Mouse (Mus musculus) limb, embryonic 12.5 days (tissue): ENCODE data around the gene Ube2i. TPM values are rescaled to one million over a fixed set of nuclear protein-coding genes. Genes with fewer than 3 reads are reported as not detected.
"Not testable (repeated sequence)": the region's sequence is repeated elsewhere in the genome, so short reads cannot be mapped to it uniquely, and the experiment has no call there.

Source experiments
- ATAC-seq: fragments of 200-750 bp; cut with Nextera tagmentation; 2 replicates; pipeline ENCODE4 v1.8.0; 2017; ENCODE audit warnings: low read depth, moderate TSS enrichment; ENCODE audit not compliant: insufficient number of reproducible peaks, insufficient read depth, low FRiP score, low TSS enrichment
- H3K27ac ChIP-seq: fragments of 300-500 bp; sonication (generic); 2 replicates; pipeline ENCODE4 v1.5.1; 2016; ENCODE audit warnings: mild to moderate bottlenecking, moderate library complexity
- H3K27me3 ChIP-seq: fragments of 300-500 bp; sonication (generic); 2 replicates; pipeline ENCODE4 v1.6.1; 2016; ENCODE audit warnings: mild to moderate bottlenecking, moderate library complexity
- H3K36me3 ChIP-seq: fragments of 300-500 bp; sonication (generic); 2 replicates; pipeline ENCODE4 v1.6.1; 2016; ENCODE audit warnings: mild to moderate bottlenecking, moderate library complexity
- H3K4me1 ChIP-seq: fragments of 300-500 bp; sonication (generic); replicated peaks from 2 replicates; pipeline ENCODE4 v1.6.1; 2016
- H3K4me2 ChIP-seq: fragments of 300-500 bp; sonication (generic); 2 replicates; pipeline ENCODE4 v1.6.1; 2016; ENCODE audit warnings: mild to moderate bottlenecking, moderate library complexity
- H3K4me3 ChIP-seq: fragments of 300-500 bp; sonication (generic); replicated peaks from 2 replicates; pipeline ENCODE4 v1.5.1; 2016; ENCODE audit warnings: mild to moderate bottlenecking
- H3K9ac ChIP-seq: fragments of 300-500 bp; sonication (generic); replicated peaks from 2 replicates; pipeline ENCODE4 v1.6.1; 2016; ENCODE audit warnings: mild to moderate bottlenecking, moderate library complexity
- H3K9me3 ChIP-seq: fragments of 300-500 bp; sonication (generic); 2 replicates; pipeline ENCODE4 v1.6.1; 2016; ENCODE audit warnings: mild to moderate bottlenecking, moderate library complexity
- WGBS: fragments of 180-500 bp; shearing (Covaris S2); methylation state at CpG from one replicate; pipeline ENCODE4 v1.1.7; 2016; 5-methylcytosine and 5-hydroxymethylcytosine counted together
- polyA plus RNA-seq: library from polyadenylated mRNA; unstranded; fragments of >200 nt; fragmentation: Nextera tagmentation; extraction: Ambion mirVana; gene quantifications from 2 replicates; pipeline ENCODE4 v1.2.1, GENCODE M21; 2016

The Ube2i gene
- polyA plus RNA-seq, 1 experiment from 2014 or later: 887 TPM

- not testable (repeated sequence) for H3K4me1 ChIP-seq, H3K9ac ChIP-seq, H3K4me3 ChIP-seq, ATAC-seq, H3K27me3 ChIP-seq, H3K9me3 ChIP-seq, H3K4me2 ChIP-seq, H3K27ac ChIP-seq
- WGBS: 75% methylated on average over 15 of the region's 17 CpGs
- peaks cover 67% of the 10 kb centered on the region for H3K36me3 ChIP-seq
These were observed 44.3 kb downstream of the Ube2i start for GRCm38 (mm10) chr17:25230014-25230655.

- Histone ChIP-seq H3K4me3 (no peak overlapping the region), H3K27ac (no peak overlapping the region), H3K27me3 (no peaks in the 10 kb centered on the region), H3K36me3 (peaks cover 59% of the 10 kb centered on the region), H3K9ac (no peak overlapping the region), H3K4me2 (no peak overlapping the region), H3K4me1 (peaks cover 2% of the 10 kb centered on the region), H3K9me3 (no peaks in the 10 kb centered on the region)
- no peak for ATAC-seq
- WGBS: 86% methylated on average over 5 of the region's 5 CpGs
These were observed 46.4 kb downstream of the Ube2i start for GRCm38 (mm10) chr17:25227991-25228390.

- H3K9me3 ChIP-seq: no peaks in the 10 kb centered on the region
- no peak overlapping the region for H3K27ac ChIP-seq
- H3K4me3 ChIP-seq: no peak overlapping the region
- no peak overlapping the region for H3K4me2 ChIP-seq
- no peak for ATAC-seq
- H3K27me3 ChIP-seq: no peaks in the 10 kb centered on the region
- H3K4me1 ChIP-seq: peaks cover 22% of the 10 kb centered on the region
- H3K36me3 ChIP-seq: peaks cover 53% of the 10 kb centered on the region
- no peak overlapping the region for H3K9ac ChIP-seq
- 92% methylated on average over 4 of the region's 4 CpGs for WGBS
These were observed 48.8 kb downstream of the Ube2i start for GRCm38 (mm10) chr17:25225659-25226058.

- Histone ChIP-seq H3K27ac (no peak overlapping the region), H3K27me3 (no peaks in the 10 kb centered on the region), H3K9ac (no peak overlapping the region), H3K4me3 (no peak overlapping the region), H3K4me1 (peaks cover 23% of the 10 kb centered on the region), H3K9me3 (no peaks in the 10 kb centered on the region), H3K4me2 (no peak overlapping the region), H3K36me3 (peaks cover 54% of the 10 kb centered on the region)
- WGBS: 92% methylated on average over 7 of the region's 7 CpGs
- ATAC-seq: no peak
These were observed 49.7 kb downstream of the Ube2i start for GRCm38 (mm10) chr17:25224586-25225222.

- Histone ChIP-seq H3K4me2 (peak overlapping the region; percentile 80), H3K36me3 (peaks cover 55% of the 10 kb centered on the region), H3K9ac (no peak overlapping the region), H3K27me3 (no peaks in the 10 kb centered on the region), H3K9me3 (no peaks in the 10 kb centered on the region), H3K4me3 (peak overlapping the region; percentile 45), H3K4me1 (peaks cover 23% of the 10 kb centered on the region), H3K27ac (peak overlapping the region; percentile 50; the same call in 1 of the 2 replicates)
- ATAC-seq: no peak
- WGBS: 47% methylated on average over 6 of the region's 6 CpGs
These were observed 51.3 kb downstream of the Ube2i start for GRCm38 (mm10) chr17:25222951-25223601.

GRCm38 (mm10) chr17:25222504-25222940 is 51.9 kb downstream of the Ube2i start:
- H3K9ac ChIP-seq, H3K27me3 ChIP-seq, H3K9me3 ChIP-seq: not testable (repeated sequence)
- Histone ChIP-seq H3K27ac (peak overlapping the region; percentile 50; the same call in 1 of the 2 replicates), H3K4me3 (peak overlapping the region; percentile 45), H3K4me2 (peak overlapping the region; percentile 80), H3K36me3 (peaks cover 57% of the 10 kb centered on the region), H3K4me1 (peaks cover 23% of the 10 kb centered on the region)
- ATAC-seq: peak; percentile 64; the same call in 1 of the 2 replicates
- WGBS: 9% methylated on average over 16 of the region's 28 CpGs

GRCm38 (mm10) chr17:25221821-25222503 is 52.5 kb downstream of the Ube2i start:
- Histone ChIP-seq H3K4me2 (peak overlapping the region; percentile 80), H3K9me3 (no peaks in the 10 kb centered on the region), H3K9ac (peak overlapping the region; percentile 58), H3K27me3 (no peaks in the 10 kb centered on the region), H3K4me3 (peak overlapping the region; percentile 45), H3K4me1 (peaks cover 23% of the 10 kb centered on the region), H3K36me3 (peaks cover 57% of the 10 kb centered on the region), H3K27ac (peak overlapping the region; percentile 25; the same call in 1 of the 2 replicates)
- WGBS: under 1% methylated on average over 20 of the region's 30 CpGs
- peak; percentile 82 for ATAC-seq

- H3K4me3 ChIP-seq: no peak overlapping the region
- H3K4me2 ChIP-seq: no peak overlapping the region
- no peaks in the 10 kb centered on the region for H3K9me3 ChIP-seq
- 85% methylated on average over 1 of the region's 1 CpGs for WGBS
- peaks cover 58% of the 10 kb centered on the region for H3K36me3 ChIP-seq
- no peak for ATAC-seq
- H3K27me3 ChIP-seq: no peaks in the 10 kb centered on the region
- peaks cover 23% of the 10 kb centered on the region for H3K4me1 ChIP-seq
- no peak overlapping the region for H3K9ac ChIP-seq
- H3K27ac ChIP-seq: no peak overlapping the region
These were observed 53.7 kb downstream of the Ube2i start for GRCm38 (mm10) chr17:25220746-25221145.

GRCm38 (mm10) chr17:25219492-25220295 is 54.7 kb downstream of the Ube2i start:
- WGBS: 88% methylated on average over 15 of the region's 15 CpGs
- H3K36me3 ChIP-seq: peaks cover 61% of the 10 kb centered on the region
- ATAC-seq: no peak

GRCm38 (mm10) chr17:25218967-25219366 is 55.5 kb downstream of the Ube2i start:
- Histone ChIP-seq H3K4me2 (no peak overlapping the region), H3K36me3 (peaks cover 69% of the 10 kb centered on the region), H3K27me3 (no peaks in the 10 kb centered on the region), H3K4me1 (peaks cover 23% of the 10 kb centered on the region), H3K9me3 (no peaks in the 10 kb centered on the region), H3K9ac (no peak overlapping the region), H3K4me3 (no peak overlapping the region), H3K27ac (no peak overlapping the region)
- 91% methylated on average over 9 of the region's 9 CpGs for WGBS
- ATAC-seq: no peak

More at GRCm38 (mm10) chr17:25219492-25220295, 54.7 kb downstream of the Ube2i start:
- H3K9me3 ChIP-seq: no peaks in the 10 kb centered on the region
- no peak overlapping the region for H3K9ac ChIP-seq
- peaks cover 23% of the 10 kb centered on the region for H3K4me1 ChIP-seq
- no peaks in the 10 kb centered on the region for H3K27me3 ChIP-seq
- H3K4me3 ChIP-seq: no peak overlapping the region
- no peak overlapping the region for H3K4me2 ChIP-seq
- no peak overlapping the region for H3K27ac ChIP-seq
